Mouse (Mus musculus) embryonic facial prominence, embryonic 10.5 days (tissue): ENCODE results near the gene Gm10842. TPM values are rescaled to one million over a fixed set of nuclear protein-coding genes. Genes with fewer than 3 reads are reported as not detected.

ENCODE experiments used
- DNase-seq: peaks from one replicate; pipeline ENCODE4 v3.0.0-alpha.2; 2017; ENCODE audit warnings: low spot score
- H3K27ac ChIP-seq: fragments of 300-500 bp; sonication (generic); replicated peaks from 2 replicates; pipeline ENCODE4 v1.5.1; 2016; ENCODE audit warnings: mild to moderate bottlenecking
- H3K27me3 ChIP-seq: fragments of 300-500 bp; sonication (generic); replicated peaks from 2 replicates; pipeline ENCODE4 v1.6.1; 2016; ENCODE audit warnings: low read depth, mild to moderate bottlenecking; ENCODE audit not compliant: poor library complexity, severe bottlenecking
- H3K36me3 ChIP-seq: fragments of 300-500 bp; sonication (generic); replicated peaks from 2 replicates; pipeline ENCODE4 v1.6.1; 2016; ENCODE audit warnings: mild to moderate bottlenecking, moderate library complexity
- H3K4me1 ChIP-seq: fragments of 300-500 bp; sonication (generic); 2 replicates; pipeline ENCODE4 v1.6.1; 2016
- H3K4me3 ChIP-seq: fragments of 300-500 bp; sonication (generic); 2 replicates; pipeline ENCODE4 v1.5.1; 2016; ENCODE audit warnings: mild to moderate bottlenecking, moderate library complexity
- H3K9me3 ChIP-seq: fragments of 300-500 bp; sonication (generic); 2 replicates; pipeline ENCODE4 v1.6.1; 2016; ENCODE audit warnings: mild to moderate bottlenecking
- WGBS: fragments of 180-500 bp; shearing (Covaris S2); methylation state at CpG from one replicate; pipeline ENCODE4 v1.1.7; 2016; 5-methylcytosine and 5-hydroxymethylcytosine counted together
- polyA plus RNA-seq: library from polyadenylated mRNA; unstranded; fragments of >200 nt; fragmentation: Nextera tagmentation; extraction: Ambion mirVana; gene quantifications from 2 replicates; pipeline ENCODE4 v1.2.1, GENCODE M21; 2016

Gm10842 gene
- polyA plus RNA-seq, 1 experiment from 2014 or later: not detected

DNA sequence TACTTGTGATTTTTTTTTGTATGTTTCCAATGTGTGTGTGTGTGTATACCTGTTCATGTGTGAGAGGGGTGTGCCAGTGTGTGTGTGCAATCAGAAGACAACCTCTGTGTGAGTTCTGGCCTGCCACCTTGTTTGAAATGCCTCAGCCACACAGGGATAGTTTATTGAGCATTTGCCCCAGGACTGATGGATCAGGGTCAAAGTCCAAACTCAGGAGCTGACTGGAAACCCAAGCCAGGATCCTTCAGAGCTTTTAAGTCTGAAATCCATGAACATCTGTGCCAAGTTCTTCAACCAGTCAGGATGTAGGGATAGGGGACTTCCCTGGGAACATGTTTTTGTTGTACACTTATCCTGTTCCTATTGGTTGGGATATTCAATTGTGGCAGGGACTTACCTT, 11.4 kb downstream of the Gm10842 start:
- Histone ChIP-seq H3K9me3 (peaks cover 8% of the 10 kb centered on the region), H3K27me3 (peaks cover 7% of the 10 kb centered on the region), H3K4me3 (no peak overlapping the region), H3K27ac (no peak overlapping the region), H3K4me1 (peaks cover 41% of the 10 kb centered on the region), H3K36me3 (no peaks in the 10 kb centered on the region)
- DNase-seq: no peak

GRCm38 (mm10) chr11:105159673-105160360, 13.1 kb downstream of the Gm10842 start:
- no peak for DNase-seq

DNA sequence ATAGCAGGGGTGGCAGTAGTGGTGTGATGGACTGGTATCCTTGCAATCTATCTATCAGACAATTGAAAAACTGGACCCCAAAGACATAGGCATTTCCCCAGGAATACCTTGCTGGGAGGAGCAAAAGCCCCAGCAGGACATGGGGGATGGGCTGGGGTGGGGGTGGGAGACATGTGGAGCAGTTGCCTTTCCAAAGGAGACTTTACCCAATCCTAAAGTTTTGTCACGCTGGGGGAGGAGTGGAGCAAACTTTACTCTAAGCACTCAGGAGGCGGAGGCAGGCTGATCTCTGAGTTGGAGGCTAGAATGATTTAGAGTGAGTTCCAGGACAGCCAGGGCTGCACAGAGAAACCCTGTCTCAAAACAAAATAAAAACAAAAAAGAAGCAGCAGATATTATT, 14.7 kb downstream of the Gm10842 start:
- Histone ChIP-seq H3K4me1 (peaks cover 8% of the 10 kb centered on the region), H3K4me3 (no peak overlapping the region), H3K27ac (no peak overlapping the region), H3K9me3 (peaks cover 36% of the 10 kb centered on the region), H3K36me3 (0 out of 2 replicates have a peak, but pooled peaks cover 8% of the 10 kb centered on the region), H3K27me3 (peaks cover 19% of the 10 kb centered on the region)
- DNase-seq: no peak
- 91% methylated on average over 2 of the region's 2 CpGs for WGBS

More at GRCm38 (mm10) chr11:105159673-105160360, 13.1 kb downstream of the Gm10842 start:
- H3K9me3 ChIP-seq: peaks cover 20% of the 10 kb centered on the region
- H3K36me3 ChIP-seq: no peaks in the 10 kb centered on the region
- H3K27ac ChIP-seq: no peak overlapping the region
- 56% methylated on average over 6 of the region's 6 CpGs for WGBS
- no peak overlapping the region for H3K4me3 ChIP-seq
- peaks cover 24% of the 10 kb centered on the region for H3K4me1 ChIP-seq
- H3K27me3 ChIP-seq: peaks cover 11% of the 10 kb centered on the region

- WGBS: 84% methylated on average over 69 of the region's 69 CpGs
Observed at GRCm38 (mm10) chr11:105164516-105165510, 18.1 kb downstream of the Gm10842 start.

DNA sequence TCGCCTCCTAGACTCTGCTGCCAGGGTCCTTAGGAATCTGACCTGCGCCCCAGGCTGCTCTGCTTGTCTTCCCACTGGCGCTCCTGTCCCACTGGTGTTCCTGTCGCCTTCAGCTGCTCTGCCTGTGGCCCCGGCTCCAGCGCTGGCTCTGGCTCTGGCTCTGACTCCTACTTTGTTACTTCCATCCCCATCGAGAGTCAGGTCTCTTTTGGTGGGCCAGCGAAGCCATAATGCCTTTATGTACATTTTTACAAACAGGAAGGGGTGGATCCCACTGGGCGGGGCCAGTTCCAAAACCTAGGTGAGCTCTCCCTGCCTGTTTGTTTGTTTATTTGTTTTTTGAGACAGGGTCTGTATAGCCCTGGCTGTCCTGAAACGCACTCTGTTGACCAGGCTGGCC, 20.1 kb downstream of the Gm10842 start:
- Histone ChIP-seq H3K27me3 (peaks cover 12% of the 10 kb centered on the region; the same call in 1 of the 2 replicates), H3K27ac (no peak overlapping the region), H3K4me3 (no peak overlapping the region), H3K36me3 (0 out of 2 replicates have a peak, but pooled peaks cover 8% of the 10 kb centered on the region), H3K9me3 (peaks cover 42% of the 10 kb centered on the region), H3K4me1 (no peaks in the 10 kb centered on the region)
- 92% methylated on average over 10 of the region's 10 CpGs for WGBS
- DNase-seq: no peak

More at GRCm38 (mm10) chr11:105164516-105165510, 18.1 kb downstream of the Gm10842 start:
- H3K4me1 ChIP-seq: no peaks in the 10 kb centered on the region
- no peak overlapping the region for H3K27ac ChIP-seq
- DNase-seq: no peak
- 0 out of 2 replicates have a peak, but pooled peaks cover 8% of the 10 kb centered on the region for H3K36me3 ChIP-seq
- peaks cover 12% of the 10 kb centered on the region; the same call in 1 of the 2 replicates for H3K27me3 ChIP-seq
- H3K4me3 ChIP-seq: no peak overlapping the region
- peaks cover 42% of the 10 kb centered on the region for H3K9me3 ChIP-seq

DNA sequence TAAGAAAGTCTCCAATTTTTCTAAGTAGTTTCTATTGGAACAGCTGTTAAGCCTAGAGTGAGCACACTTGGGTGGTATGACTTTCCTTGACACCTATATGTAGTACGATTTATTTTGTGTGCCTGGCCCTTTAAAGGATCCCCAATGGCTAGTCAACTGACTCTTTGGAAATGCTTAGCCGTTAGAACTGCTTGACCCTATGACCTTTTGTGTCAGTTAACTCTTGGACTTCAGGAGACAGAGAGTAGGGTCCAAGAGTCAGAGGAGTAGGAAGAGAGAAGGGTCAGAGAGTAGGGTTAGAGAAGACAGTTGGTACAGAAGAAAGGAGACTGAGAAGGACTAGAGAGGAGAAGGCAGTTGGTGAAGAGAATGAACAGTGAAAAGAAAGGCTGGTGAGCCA, 31.8 kb downstream of the Gm10842 start, which contains the start of gene Tlk2:
TSS of gene Tlk2 (plus strand) at position 292 of the 400 bp plus-strand sequence.
- Histone ChIP-seq H3K27ac (peak within 1 kb of the TSS; percentile 99; the same call in 1 of the 2 replicates), H3K9me3 (peaks cover 2% of the 10 kb centered on the region; the same call in 1 of the 2 replicates), H3K4me3 (peak within 1 kb of the TSS; percentile 87), H3K36me3 (peaks cover 16% of the 10 kb centered on the region), H3K4me1 (peaks cover 26% of the 10 kb centered on the region), H3K27me3 (no peaks in the 10 kb centered on the region)
- WGBS: 39% methylated on average over 2 of the region's 2 CpGs
- no peak for DNase-seq

DNA sequence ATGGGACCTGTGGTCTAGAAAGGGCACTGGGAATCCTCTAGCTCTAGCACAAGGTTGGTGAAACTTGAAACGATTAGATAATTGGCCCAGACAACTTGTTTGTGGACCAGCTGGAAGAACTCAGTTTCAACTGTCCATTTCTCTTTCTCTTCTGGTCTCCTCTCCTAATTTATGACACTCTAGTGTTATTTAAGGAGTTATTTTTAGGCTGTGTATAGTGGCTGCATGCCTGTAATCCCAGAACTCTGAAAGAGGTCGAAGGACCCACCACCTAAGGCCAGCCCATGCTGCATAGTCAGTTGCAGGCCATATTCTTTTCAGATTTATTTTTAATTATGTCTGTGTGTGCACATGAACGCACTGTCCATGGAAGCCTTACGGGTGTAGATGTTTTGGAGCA, 32.8 kb downstream of the Gm10842 start:
- Histone ChIP-seq H3K36me3 (peaks cover 24% of the 10 kb centered on the region), H3K9me3 (peaks cover 2% of the 10 kb centered on the region; the same call in 1 of the 2 replicates), H3K4me1 (peaks cover 26% of the 10 kb centered on the region), H3K27me3 (no peaks in the 10 kb centered on the region), H3K4me3 (peak overlapping the region; percentile 87), H3K27ac (peak overlapping the region; percentile 99; the same call in 1 of the 2 replicates)
- 86% methylated on average over 4 of the region's 4 CpGs for WGBS
- no peak for DNase-seq

DNA sequence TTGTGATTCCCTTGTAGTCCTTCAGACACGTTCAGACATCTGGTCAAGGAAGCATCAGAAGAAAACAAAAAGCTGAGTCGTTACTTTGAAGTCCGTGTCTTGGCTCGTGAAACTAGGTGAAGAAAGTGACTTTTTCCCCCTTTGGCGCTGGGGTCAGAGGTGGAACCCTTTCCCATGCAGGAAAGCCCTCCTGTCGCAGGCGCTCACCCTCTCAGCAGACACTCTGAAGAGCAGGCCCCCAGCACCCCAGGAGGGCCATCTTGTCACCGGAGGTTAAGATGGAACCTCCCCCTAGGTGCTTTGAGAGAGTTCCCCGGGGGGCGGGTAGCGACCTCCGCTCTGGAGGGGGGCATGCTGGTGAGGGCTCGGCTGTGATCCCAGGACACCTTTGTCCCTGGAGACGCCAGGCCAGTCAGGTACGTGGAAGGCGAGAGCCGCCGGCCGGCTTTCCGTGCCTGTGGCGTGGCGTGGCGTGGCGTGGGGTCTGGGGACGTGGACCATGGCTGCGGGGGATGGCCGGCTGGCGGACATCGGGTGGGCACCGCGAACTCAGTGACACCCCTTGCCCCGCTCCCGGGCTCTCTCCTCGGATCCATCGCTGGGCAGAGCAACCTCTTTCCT, 33.9 kb downstream of the Gm10842 start:
- peak overlapping the region; percentile 99 for H3K27ac ChIP-seq
- DNase-seq: peak; percentile 61
- H3K27me3 ChIP-seq: no peaks in the 10 kb centered on the region
- peaks cover 35% of the 10 kb centered on the region for H3K36me3 ChIP-seq
- H3K9me3 ChIP-seq: peaks cover 2% of the 10 kb centered on the region; the same call in 1 of the 2 replicates
- H3K4me3 ChIP-seq: peak overlapping the region; percentile 87
- WGBS: 1% methylated on average over 35 of the region's 35 CpGs
- H3K4me1 ChIP-seq: peaks cover 26% of the 10 kb centered on the region

GRCm38 (mm10) chr11:105181126-105181637, 34.5 kb downstream of the Gm10842 start:
- Histone ChIP-seq H3K27me3 (no peaks in the 10 kb centered on the region), H3K4me3 (peak overlapping the region; percentile 87), H3K4me1 (peaks cover 26% of the 10 kb centered on the region), H3K27ac (peak overlapping the region; percentile 99), H3K9me3 (peaks cover 2% of the 10 kb centered on the region; the same call in 1 of the 2 replicates), H3K36me3 (peaks cover 41% of the 10 kb centered on the region)
- WGBS: 0% methylated on average over 60 of the region's 60 CpGs
- DNase-seq: peak; percentile 98

DNA sequence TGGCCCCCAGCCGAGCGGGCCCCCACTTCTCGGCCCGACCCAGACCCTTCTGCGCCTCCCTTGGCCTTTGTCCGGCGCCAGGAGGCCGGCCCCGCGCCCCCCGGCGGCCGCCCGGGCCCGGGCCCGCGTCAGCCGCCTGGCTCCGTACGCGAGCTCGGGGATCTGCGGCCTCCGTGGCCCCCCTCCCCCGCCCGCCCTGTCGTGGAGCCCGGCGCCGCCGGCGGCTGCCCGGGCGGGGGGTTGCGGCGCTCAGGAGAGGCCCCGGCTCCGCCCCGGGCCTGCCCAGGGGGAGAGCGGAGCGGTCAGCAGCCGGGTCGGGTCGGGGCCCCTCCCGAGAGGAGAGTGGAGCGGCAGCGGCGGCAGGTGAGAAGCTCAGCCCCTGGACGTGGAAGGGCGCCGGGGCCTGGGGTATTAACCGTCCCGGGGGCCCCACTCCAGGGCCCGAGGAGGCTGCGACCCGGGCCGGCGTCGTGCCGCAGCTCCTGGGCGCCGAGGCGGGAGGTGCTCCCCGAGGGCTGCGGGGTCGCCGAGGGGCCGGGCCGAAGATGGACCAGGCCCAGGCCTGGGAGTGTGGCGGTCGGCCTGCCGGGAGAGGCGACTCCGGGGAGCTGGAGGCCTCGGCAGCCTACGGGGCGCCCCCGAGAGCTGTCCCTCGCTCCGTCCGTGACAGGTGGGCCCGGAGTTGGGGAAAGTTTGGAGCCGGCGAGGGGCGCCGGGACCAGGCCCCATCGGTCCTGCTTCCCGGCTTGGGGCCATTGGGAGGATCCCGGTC, 35.2 kb downstream of the Gm10842 start:
- H3K9me3 ChIP-seq: peaks cover 2% of the 10 kb centered on the region; the same call in 1 of the 2 replicates
- WGBS: under 1% methylated on average over 89 of the region's 89 CpGs
- peak overlapping the region; percentile 99 for H3K27ac ChIP-seq
- peak overlapping the region; percentile 87 for H3K4me3 ChIP-seq
- DNase-seq: peak; percentile 72
- H3K27me3 ChIP-seq: no peaks in the 10 kb centered on the region
- peaks cover 48% of the 10 kb centered on the region for H3K36me3 ChIP-seq
- H3K4me1 ChIP-seq: peaks cover 26% of the 10 kb centered on the region

DNA sequence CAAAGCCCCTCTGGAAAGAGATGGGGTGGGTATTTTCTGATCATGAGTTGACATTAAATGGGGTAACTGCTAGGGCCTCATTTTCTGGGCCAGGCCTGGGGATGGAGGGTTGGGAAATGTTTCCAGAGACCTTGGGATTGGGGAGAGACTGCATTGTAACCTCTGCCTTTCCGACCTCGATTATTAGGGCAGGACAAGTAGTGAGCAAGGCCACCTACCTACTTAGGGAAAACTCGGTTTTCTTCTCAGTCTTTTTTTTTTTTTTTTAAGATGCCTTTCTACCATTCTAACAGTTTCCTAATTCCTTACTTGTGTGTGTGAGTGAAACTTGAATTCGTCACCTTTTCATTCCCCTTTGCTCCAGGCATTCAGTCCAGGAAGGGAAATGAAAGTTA, 35.8 kb downstream of the Gm10842 start:
- peaks cover 26% of the 10 kb centered on the region for H3K4me1 ChIP-seq
- H3K4me3 ChIP-seq: peak overlapping the region; percentile 87
- peaks cover 51% of the 10 kb centered on the region for H3K36me3 ChIP-seq
- DNase-seq: no peak
- H3K27me3 ChIP-seq: no peaks in the 10 kb centered on the region
- H3K9me3 ChIP-seq: peaks cover 2% of the 10 kb centered on the region; the same call in 1 of the 2 replicates
- H3K27ac ChIP-seq: peak overlapping the region; percentile 99
- 10% methylated on average over 4 of the region's 4 CpGs for WGBS
